Mouse (Mus musculus): ENCODE measurements around the gene Stard13.

GRCm38 (mm10) chr5:151202925-151203324, 30.7 kb downstream of the Stard13 start:
- TF ChIP-seq POLR2A (IDR thresholded peaks at IDR 0.05; ENCODE audit: borderline replicate concordance, extremely low read depth, low read depth, low read length): no peak
- no peak for TF ChIP-seq CTCF (IDR thresholded peaks at IDR 0.05; ENCODE audit: insufficient read depth, low read length)
